Mouse (Mus musculus): ENCODE measurements at regions not wholly inside any gene's neighbourhood (a gene's known extent, or its start where the extent isn't known, plus 50 kb on each side); places are given as distances from the start of the nearest gene placed in this dataset.
A peak's percentile ranks its signal among the peaks of the same experiment; 100 is the strongest.
"Not testable (repeated sequence)": the region's sequence is repeated elsewhere in the genome, so short reads cannot be mapped to it uniquely, and the experiment has no call there.

GRCm38 (mm10) chr14:53582528-53582927 is 671.4 kb downstream of the Dad1 start:
- DNase-seq (ENCODE audit: low spot score), result not testable (repeated sequence)

GRCm38 (mm10) chr14:53581734-53582133 is 672.2 kb downstream of the Dad1 start:
- not testable (repeated sequence) for DNase-seq (ENCODE audit: low spot score)

- DNase-seq (ENCODE audit: low spot score), result not testable (repeated sequence)
These were observed 677.0 kb downstream of the Dad1 start for GRCm38 (mm10) chr14:53576927-53577326.

- DNase-seq (ENCODE audit: low spot score), result not testable (repeated sequence)
These were observed 681.2 kb downstream of the Dad1 start for GRCm38 (mm10) chr14:53572701-53573100.

- no peak for DNase-seq (ENCODE audit: low spot score)
These were observed 691.3 kb downstream of the Dad1 start for GRCm38 (mm10) chr14:53562606-53563005.

GRCm38 (mm10) chr14:53560146-53560545 is 693.8 kb downstream of the Dad1 start:
- DNase-seq (ENCODE audit: low spot score), result not testable (repeated sequence)

GRCm38 (mm10) chr14:53559386-53559920 is 694.5 kb downstream of the Dad1 start:
- DNase-seq (ENCODE audit: low spot score), result not testable (repeated sequence)

GRCm38 (mm10) chr14:53553771-53554170 is 700.1 kb downstream of the Dad1 start:
- DNase-seq (ENCODE audit: low spot score), result no peak

- DNase-seq (ENCODE audit: low spot score), result not testable (repeated sequence)
These were observed 706.5 kb downstream of the Dad1 start for GRCm38 (mm10) chr14:53547365-53547764.

- DNase-seq (ENCODE audit: low spot score), result no peak
These were observed 708.6 kb downstream of the Dad1 start for GRCm38 (mm10) chr14:53545351-53545750.

GRCm38 (mm10) chr14:53541640-53542039 is 712.3 kb downstream of the Dad1 start:
- peak; percentile 56 for DNase-seq (ENCODE audit: low spot score)

GRCm38 (mm10) chr14:53537895-53538294 is 716.0 kb downstream of the Dad1 start:
- DNase-seq (ENCODE audit: low spot score), result not testable (repeated sequence)

- not testable (repeated sequence) for DNase-seq (ENCODE audit: low spot score)
These were observed 730.5 kb downstream of the Dad1 start for GRCm38 (mm10) chr14:53523430-53523829.

- not testable (repeated sequence) for DNase-seq (ENCODE audit: low spot score)
These were observed 735.0 kb downstream of the Dad1 start for GRCm38 (mm10) chr14:53518954-53519353.

- DNase-seq (ENCODE audit: low spot score), result not testable (repeated sequence)
These were observed 737.2 kb downstream of the Dad1 start for GRCm38 (mm10) chr14:53516623-53517238.

GRCm38 (mm10) chr14:53505389-53505788 is 748.5 kb downstream of the Dad1 start:
- DNase-seq (ENCODE audit: low spot score), result peak; percentile 55

- DNase-seq (ENCODE audit: low spot score), result not testable (repeated sequence)
These were observed 765.5 kb downstream of the Dad1 start for GRCm38 (mm10) chr14:53488383-53488782.

GRCm38 (mm10) chr14:53487611-53488010 is 766.3 kb downstream of the Dad1 start:
- not testable (repeated sequence) for DNase-seq (ENCODE audit: low spot score)

- DNase-seq (ENCODE audit: low spot score), result not testable (repeated sequence)
These were observed 779.7 kb downstream of the Dad1 start for GRCm38 (mm10) chr14:53474170-53474569.

- DNase-seq (ENCODE audit: low spot score), result not testable (repeated sequence)
These were observed 793.1 kb downstream of the Dad1 start for GRCm38 (mm10) chr14:53460790-53461189.

- no peak for DNase-seq (ENCODE audit: low spot score)
These were observed 799.9 kb downstream of the Dad1 start for GRCm38 (mm10) chr14:53454001-53454400.

- DNase-seq (ENCODE audit: low spot score), result not testable (repeated sequence)
These were observed 814.3 kb downstream of the Dad1 start for GRCm38 (mm10) chr14:53439643-53440042.

- DNase-seq (ENCODE audit: low spot score), result not testable (repeated sequence)
These were observed 823.8 kb downstream of the Dad1 start for GRCm38 (mm10) chr14:53430130-53430529.

- not testable (repeated sequence) for DNase-seq (ENCODE audit: low spot score)
These were observed 825.5 kb downstream of the Dad1 start for GRCm38 (mm10) chr14:53428447-53428846.

Measured in testis, postnatal 10 days (tissue).